Mouse (Mus musculus) neural tube, embryonic 11.5 days (tissue): ENCODE data around the gene 2310022A10Rik. TPM values are rescaled to one million over a fixed set of nuclear protein-coding genes. Genes with fewer than 3 reads are reported as not detected.

ENCODE experiments used
- ATAC-seq: fragments of 200-750 bp; cut with Nextera tagmentation; 2 replicates; pipeline ENCODE4 v1.8.0; 2017; ENCODE audit warnings: moderate number of reproducible peaks, mild to moderate bottlenecking, moderate TSS enrichment, moderate library complexity; ENCODE audit not compliant: insufficient read depth, low FRiP score, low TSS enrichment
- DNase-seq: peaks from one replicate; pipeline ENCODE4 v3.0.0-alpha.2; 2015; ENCODE audit warnings: low spot score
- H3K27ac ChIP-seq: fragments of 300-500 bp; sonication (generic); 2 replicates; pipeline ENCODE4 v1.5.1; 2014; ENCODE audit warnings: low read depth, mild to moderate bottlenecking, low read length
- H3K27me3 ChIP-seq: fragments of 300-500 bp; sonication (generic); 2 replicates; pipeline ENCODE4 v1.6.1; 2014; ENCODE audit warnings: mild to moderate bottlenecking, low read length, mixed read lengths; ENCODE audit not compliant: control insufficient read depth, insufficient read depth
- H3K36me3 ChIP-seq: fragments of 300-500 bp; sonication (generic); 2 replicates; pipeline ENCODE4 v1.6.1; 2014; ENCODE audit warnings: mild to moderate bottlenecking, low read length, moderate library complexity, mixed read lengths; ENCODE audit not compliant: control insufficient read depth, insufficient read depth
- H3K4me1 ChIP-seq: fragments of 300-500 bp; sonication (generic); 2 replicates; pipeline ENCODE4 v1.6.1; 2014; ENCODE audit warnings: low read length, mixed read lengths; ENCODE audit not compliant: control insufficient read depth, insufficient read depth
- H3K4me2 ChIP-seq: fragments of 300-500 bp; sonication (generic); 2 replicates; pipeline ENCODE4 v1.6.1; 2014; ENCODE audit warnings: low read depth, mild to moderate bottlenecking, moderate library complexity
- H3K4me3 ChIP-seq: fragments of 300-500 bp; sonication (generic); 2 replicates; pipeline ENCODE4 v1.5.1; 2014; ENCODE audit warnings: low read depth, low read length
- H3K9ac ChIP-seq: fragments of 300-500 bp; sonication (generic); 2 replicates; pipeline ENCODE4 v1.6.1; 2014; ENCODE audit warnings: mild to moderate bottlenecking, low read length
- H3K9me3 ChIP-seq: fragments of 300-500 bp; sonication (generic); 2 replicates; pipeline ENCODE4 v1.6.1; 2016; ENCODE audit warnings: low read length; ENCODE audit not compliant: control insufficient read depth
- WGBS: fragments of 180-500 bp; shearing (Covaris S2); extraction: QIAGEN DNeasy Blood & Tissue Kit; methylation state at CpG from one replicate; pipeline ENCODE4 v1.1.7; 2014; 5-methylcytosine and 5-hydroxymethylcytosine counted together
- polyA plus RNA-seq: library from polyadenylated mRNA; unstranded; fragments of >200 nt; fragmentation: Nextera tagmentation; extraction: Ambion mirVana; gene quantifications from 2 replicates; pipeline ENCODE4 v1.2.1, GENCODE M21; 2014

2310022A10Rik gene
- polyA plus RNA-seq, 1 experiment from 2014 or later, result 28.9 TPM

DNA sequence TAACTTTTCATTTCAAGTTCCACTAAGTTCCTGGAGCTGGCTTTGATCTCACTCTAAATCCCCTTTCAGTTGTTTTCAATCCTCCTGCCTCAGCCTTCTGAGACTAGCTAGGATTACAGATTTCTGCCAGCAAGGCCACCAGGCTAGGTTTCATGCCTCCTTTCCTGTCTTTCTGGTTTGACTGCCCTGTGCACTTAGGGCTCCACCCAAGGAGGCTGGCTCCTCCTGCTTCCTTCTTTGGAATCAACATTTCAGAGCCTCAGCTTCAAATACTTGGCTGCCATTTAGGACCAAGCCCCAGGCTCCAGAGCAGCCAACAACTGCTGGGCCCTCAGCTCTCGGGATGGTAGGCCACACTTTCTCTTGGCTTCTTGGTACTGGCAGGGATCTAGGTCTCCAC lies 32.4 kb upstream of the 2310022A10Rik start:
- Histone ChIP-seq H3K9ac (no peak overlapping the region; the same call in 1 of the 2 replicates), H3K4me3 (no peak overlapping the region), H3K27ac (no peak overlapping the region), H3K27me3 (no peaks in the 10 kb centered on the region), H3K4me2 (no peak overlapping the region), H3K36me3 (no peaks in the 10 kb centered on the region), H3K4me1 (no peaks in the 10 kb centered on the region), H3K9me3 (no peaks in the 10 kb centered on the region; the same call in 1 of the 2 replicates)
- WGBS, result 56% methylated on average over 1 of the region's 1 CpGs
- DNase-seq (no peak), ATAC-seq (no peak)

GRCm38 (mm10) chr7:27522967-27523366 lies 30.1 kb upstream of the 2310022A10Rik start, which contains the start of gene Hipk4:
Gene Hipk4 (plus strand): TSS chr7:27523267.
- Histone ChIP-seq H3K4me3 (no peak within 1 kb of the TSS), H3K27me3 (no peaks in the 10 kb centered on the region), H3K4me2 (no peak within 1 kb of the TSS), H3K4me1 (no peaks in the 10 kb centered on the region), H3K27ac (no peak within 1 kb of the TSS), H3K9me3 (no peaks in the 10 kb centered on the region; the same call in 1 of the 2 replicates), H3K36me3 (no peaks in the 10 kb centered on the region), H3K9ac (no peak within 1 kb of the TSS)
- DNase-seq (no peak), ATAC-seq (no peak)
- WGBS, result 65% methylated on average over 5 of the region's 5 CpGs

GRCm38 (mm10) chr7:27523805-27524204 lies 29.2 kb upstream of the 2310022A10Rik start:
- ATAC-seq (no peak), DNase-seq (no peak)
- no peaks in the 10 kb centered on the region; the same call in 1 of the 2 replicates for H3K9me3 ChIP-seq
- H3K4me2 ChIP-seq, result no peak overlapping the region
- H3K4me1 ChIP-seq, result no peaks in the 10 kb centered on the region
- no peaks in the 10 kb centered on the region for H3K27me3 ChIP-seq
- no peak overlapping the region for H3K4me3 ChIP-seq
- H3K27ac ChIP-seq, result no peak overlapping the region
- 92% methylated on average over 13 of the region's 13 CpGs for WGBS
- H3K36me3 ChIP-seq, result no peaks in the 10 kb centered on the region
- H3K9ac ChIP-seq, result no peak overlapping the region

DNA sequence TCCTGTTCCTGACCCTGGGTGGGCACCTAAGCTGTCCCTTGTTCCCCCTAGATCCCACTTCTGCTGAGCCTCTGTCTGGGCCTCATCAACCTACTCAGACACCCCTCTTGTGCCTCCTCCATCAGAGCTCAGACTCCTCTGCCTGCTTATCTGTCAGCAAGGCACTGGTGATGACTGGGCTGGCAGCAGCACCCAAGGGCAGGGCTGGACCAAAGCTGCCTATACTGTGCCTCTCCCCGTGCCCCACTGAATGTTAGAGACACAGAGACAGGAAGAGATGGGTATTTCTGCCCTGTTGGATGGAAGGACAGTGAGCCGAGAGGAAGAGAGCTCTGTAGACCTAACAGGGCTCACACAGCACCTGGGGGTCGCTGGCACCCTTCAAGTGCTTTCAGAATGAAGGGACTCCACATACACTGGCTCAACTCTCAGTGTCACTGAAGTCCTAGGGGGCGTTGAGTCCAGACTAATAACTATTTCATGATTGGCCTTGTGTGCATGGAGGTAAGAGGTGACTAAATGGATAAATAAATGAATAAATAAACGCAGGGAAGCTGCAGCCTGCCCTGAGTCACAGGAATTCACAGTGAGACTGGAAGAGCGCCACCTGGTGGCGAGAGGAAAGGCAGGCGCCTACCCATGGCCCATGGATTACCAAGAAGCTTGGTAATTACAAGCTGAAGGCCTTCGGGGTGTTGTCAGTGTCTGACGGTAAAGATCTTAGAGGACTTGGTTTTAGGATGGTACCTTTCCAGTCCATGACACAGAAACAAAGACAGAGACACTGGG lies 26.8 kb upstream of the 2310022A10Rik start:
- Histone ChIP-seq H3K9ac (no peak overlapping the region), H3K36me3 (0 out of 2 replicates have a peak, but pooled peaks cover 2% of the 10 kb centered on the region), H3K4me3 (no peak overlapping the region), H3K27ac (no peak overlapping the region), H3K4me2 (no peak overlapping the region), H3K4me1 (no peaks in the 10 kb centered on the region), H3K9me3 (no peaks in the 10 kb centered on the region), H3K27me3 (no peaks in the 10 kb centered on the region)
- ATAC-seq (no peak), DNase-seq (peak; percentile 84)
- WGBS, result 29% methylated on average over 10 of the region's 10 CpGs

DNA sequence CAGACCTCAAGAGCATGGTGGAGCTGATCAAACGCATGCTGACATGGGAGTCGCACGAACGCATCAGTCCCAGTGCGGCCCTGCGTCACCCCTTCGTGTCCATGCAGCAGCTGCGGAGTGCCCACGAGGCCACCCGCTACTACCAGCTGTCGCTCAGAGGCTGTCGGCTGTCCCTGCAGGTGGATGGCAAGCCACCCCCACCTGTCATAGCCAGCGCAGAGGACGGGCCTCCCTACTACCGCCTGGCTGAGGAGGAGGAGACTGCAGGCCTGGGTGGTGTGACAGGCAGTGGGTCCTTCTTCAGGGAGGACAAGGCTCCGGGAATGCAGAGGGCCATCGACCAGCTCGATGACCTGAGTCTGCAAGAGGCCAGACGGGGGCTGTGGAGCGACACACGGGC lies 24.0 kb upstream of the 2310022A10Rik start:
- Histone ChIP-seq H3K27ac (no peak overlapping the region), H3K4me2 (no peak overlapping the region), H3K4me1 (no peaks in the 10 kb centered on the region), H3K36me3 (0 out of 2 replicates have a peak, but pooled peaks cover 4% of the 10 kb centered on the region), H3K9ac (no peak overlapping the region), H3K27me3 (no peaks in the 10 kb centered on the region), H3K9me3 (no peaks in the 10 kb centered on the region), H3K4me3 (no peak overlapping the region)
- WGBS, result 85% methylated on average over 21 of the region's 21 CpGs
- DNase-seq (no peak), ATAC-seq (no peak)

- DNase-seq, result no peak
- ATAC-seq, result no peak
- 82% methylated on average over 3 of the region's 3 CpGs for WGBS
- Histone ChIP-seq H3K4me1 (no peaks in the 10 kb centered on the region), H3K4me2 (no peak overlapping the region), H3K9me3 (no peaks in the 10 kb centered on the region), H3K36me3 (peaks cover 4% of the 10 kb centered on the region; the same call in 1 of the 2 replicates), H3K4me3 (no peak overlapping the region), H3K27me3 (no peaks in the 10 kb centered on the region), H3K9ac (no peak overlapping the region), H3K27ac (no peak overlapping the region)
These were observed 22.1 kb upstream of the 2310022A10Rik start for GRCm38 (mm10) chr7:27530937-27531336.

DNA sequence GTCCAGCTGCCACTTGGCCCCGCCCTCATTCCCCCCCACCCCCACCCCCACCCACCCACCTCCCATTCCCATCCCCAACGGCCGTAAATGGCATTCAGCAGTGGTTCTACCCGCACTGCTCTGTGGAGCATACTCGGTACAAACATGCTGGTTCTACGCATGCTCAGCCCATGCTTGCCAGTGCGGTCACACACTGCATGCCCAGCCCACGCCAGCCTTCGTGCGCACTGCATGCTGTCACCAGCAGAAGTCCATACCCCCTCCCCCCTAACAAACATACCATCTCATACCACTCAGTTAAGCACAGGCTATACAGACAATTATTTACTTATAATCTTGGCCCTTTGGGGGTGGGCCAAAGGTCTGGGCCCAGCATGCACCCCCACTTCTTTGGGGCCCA lies 21.3 kb upstream of the 2310022A10Rik start:
- 97% methylated on average over 8 of the region's 10 CpGs for WGBS
- H3K36me3 ChIP-seq, result peaks cover 9% of the 10 kb centered on the region; the same call in 1 of the 2 replicates
- H3K27ac ChIP-seq, result no peak overlapping the region
- H3K4me3 ChIP-seq, result no peak overlapping the region
- DNase-seq, result no peak
- no peak overlapping the region for H3K9ac ChIP-seq
- H3K4me2 ChIP-seq, result no peak overlapping the region
- no peaks in the 10 kb centered on the region for H3K27me3 ChIP-seq
- H3K9me3 ChIP-seq, result no peaks in the 10 kb centered on the region
- no peak for ATAC-seq
- no peaks in the 10 kb centered on the region for H3K4me1 ChIP-seq

DNA sequence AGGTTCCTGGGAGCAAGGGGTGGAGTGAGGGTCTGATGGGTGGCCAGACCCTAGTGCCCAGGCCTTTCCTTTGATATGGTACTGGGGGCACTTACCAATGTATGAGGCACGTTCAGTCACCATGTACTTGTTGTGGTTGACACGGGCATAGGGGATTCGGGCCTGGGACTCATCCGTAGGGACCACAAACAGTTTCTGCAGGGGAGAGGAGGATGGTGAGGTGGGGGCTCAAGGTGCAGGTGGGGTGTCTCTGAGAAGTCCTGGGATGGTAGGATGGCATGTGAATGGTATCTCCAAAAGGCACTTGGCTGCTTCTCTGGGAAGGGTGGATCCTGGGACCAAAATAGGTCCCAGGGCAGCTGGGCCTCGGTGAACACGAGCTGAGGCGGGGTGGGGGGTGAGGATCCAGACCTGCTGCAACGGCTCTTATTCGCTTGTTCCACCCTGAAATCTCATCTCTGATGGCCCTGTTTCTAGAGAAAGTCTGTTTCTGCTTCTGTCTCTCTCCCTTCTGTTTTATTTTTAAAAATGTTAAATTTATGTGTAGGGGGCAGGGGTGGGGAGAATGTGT lies 20.5 kb upstream of the 2310022A10Rik start:
- H3K36me3 ChIP-seq, result peaks cover 11% of the 10 kb centered on the region
- H3K4me1 ChIP-seq, result no peaks in the 10 kb centered on the region
- ATAC-seq (no peak), DNase-seq (no peak)
- 87% methylated on average over 9 of the region's 9 CpGs for WGBS
- no peaks in the 10 kb centered on the region for H3K27me3 ChIP-seq
- H3K9me3 ChIP-seq, result no peaks in the 10 kb centered on the region
- H3K4me3 ChIP-seq, result no peak overlapping the region
- H3K27ac ChIP-seq, result no peak overlapping the region
- H3K4me2 ChIP-seq, result no peak overlapping the region
- no peak overlapping the region for H3K9ac ChIP-seq

DNA sequence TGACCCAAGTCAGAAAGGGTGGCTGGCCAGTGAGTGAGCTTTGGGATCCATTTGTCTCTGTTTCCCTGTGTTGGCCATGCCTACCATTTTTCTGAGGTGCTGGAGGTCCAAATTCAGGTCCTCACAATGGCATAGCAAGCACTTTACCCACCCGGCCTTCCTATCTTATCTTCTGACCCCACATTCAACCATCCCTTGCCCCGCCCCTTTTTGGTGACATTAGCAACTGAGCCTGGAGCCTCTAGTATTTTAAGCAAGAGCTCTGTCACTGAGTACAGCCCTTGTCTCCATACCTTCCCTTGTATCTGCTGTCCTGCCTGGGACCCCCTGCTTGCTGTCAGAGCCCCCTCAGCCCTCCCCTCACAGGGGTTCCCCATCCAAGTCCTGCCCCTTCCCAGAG lies 17.6 kb upstream of the 2310022A10Rik start:
- Histone ChIP-seq H3K9ac (no peak overlapping the region), H3K4me1 (no peaks in the 10 kb centered on the region), H3K9me3 (no peaks in the 10 kb centered on the region), H3K4me2 (no peak overlapping the region), H3K4me3 (no peak overlapping the region), H3K36me3 (peaks cover 11% of the 10 kb centered on the region), H3K27me3 (no peaks in the 10 kb centered on the region), H3K27ac (no peak overlapping the region)
- WGBS, result 88% methylated on average over 2 of the region's 2 CpGs
- DNase-seq (no peak), ATAC-seq (no peak)
